In the genomic region with DNA sequence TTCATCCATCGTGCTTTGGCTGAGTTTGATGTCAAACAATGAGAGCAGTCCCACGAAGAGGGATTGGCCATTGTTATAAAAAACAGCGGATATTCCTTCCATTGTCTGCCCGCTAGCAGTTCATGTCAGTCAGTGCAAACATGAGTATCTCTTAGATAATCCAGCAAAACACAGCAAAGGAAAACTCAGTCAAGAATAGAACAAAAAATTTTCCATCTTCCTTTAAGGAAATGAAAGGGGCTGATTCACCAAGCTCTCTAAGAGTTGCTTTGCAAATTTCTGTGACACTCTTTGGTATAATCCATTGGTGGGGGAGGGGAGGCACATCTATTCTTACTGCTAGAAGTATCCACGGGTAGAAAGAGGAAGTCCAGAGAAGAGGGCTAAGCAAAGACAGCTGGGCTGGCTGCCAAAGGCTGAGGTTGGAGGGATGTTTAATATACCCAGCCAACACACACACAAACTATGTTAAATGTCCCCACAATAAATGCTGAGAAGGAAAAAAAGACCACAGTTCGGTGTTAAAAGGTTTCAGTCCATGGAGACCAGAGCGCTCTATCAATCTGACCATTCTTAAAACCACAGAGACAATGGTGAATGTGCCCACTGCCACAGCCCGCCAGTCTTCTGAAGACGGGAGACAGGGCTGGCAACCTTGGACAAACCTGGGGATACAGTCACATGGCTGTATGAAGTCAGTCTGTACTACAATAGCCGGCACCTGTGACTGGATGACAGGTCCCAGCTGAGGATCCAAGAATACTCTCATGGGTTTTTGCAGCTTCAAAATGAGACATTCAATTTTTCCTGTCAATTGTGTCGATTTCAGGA, we compare ENCODE assay signal across 8 mouse cellular contexts. TPM values are rescaled to one million over a fixed set of nuclear protein-coding genes. Genes with fewer than 3 reads are reported as not detected.
DNase-seq lines count a peak whose midpoint lies in the region; ATAC-seq and TF ChIP-seq lines count a peak whose summit lies in the region.

No protein-coding gene starts in this region.

- TF ChIP-seq POLR2A in cerebellum, adult 2 months (IDR thresholded peaks at IDR 0.05; ENCODE audit: borderline replicate concordance, insufficient read depth, low read length): no peak
- TF ChIP-seq POLR2A in heart, adult 2 months (IDR thresholded peaks at IDR 0.05; ENCODE audit: insufficient read depth, low read depth, low read length): no peak
- TF ChIP-seq POLR2A in kidney, adult 2 months (IDR thresholded peaks at IDR 0.05; ENCODE audit: low read depth, low read length): no peak

- H3K9me3 ChIP-seq in liver, embryonic 16.5 days (replicated peaks; ENCODE audit: control insufficient read depth, low read length): no peaks in the 10 kb centered on the region

- peak overlapping the region; percentile 25; the same call in 1 of the 2 replicates for H3K27ac ChIP-seq in cerebellum, adult 2 months (ENCODE audit: insufficient read depth, low read length)
- H3K27ac ChIP-seq in heart, adult 2 months: peak overlapping the region; percentile 69
- H3K27ac ChIP-seq in kidney, adult 2 months (ENCODE audit: insufficient read depth, low read depth, low read length): peak overlapping the region; percentile 94
- peak overlapping the region; percentile 52 for H3K27ac ChIP-seq in liver, embryonic 16.5 days (ENCODE audit: low read length)

- ATAC-seq in cerebellum, adult (ENCODE audit: insufficient number of reproducible peaks, low FRiP score, low TSS enrichment): no peak
- peak; percentile 48; the same call in 1 of the 2 replicates for ATAC-seq in liver, embryonic 16.5 days (ENCODE audit: low read depth)

- peaks cover 3% of the 10 kb centered on the region; the same call in 1 of the 2 replicates for H3K79me2 ChIP-seq in heart, adult 2 months (replicated peaks; ENCODE audit: control insufficient read depth, insufficient read depth, low read length)

- 41% methylated on average over 11 of the region's 11 CpGs for WGBS in cerebellum, adult 2 months
- WGBS in heart, adult 2 months: 23% methylated on average over 11 of the region's 11 CpGs
- WGBS in kidney, adult 2 months: 54% methylated on average over 11 of the region's 11 CpGs
- 35% methylated on average over 11 of the region's 11 CpGs for WGBS in liver, embryonic 16.5 days (ENCODE audit: insufficient replicate concordance)

- H3K27me3 ChIP-seq in cerebellum, adult 2 months (ENCODE audit: control insufficient read depth, insufficient read depth, low read length): no peaks in the 10 kb centered on the region
- H3K27me3 ChIP-seq in heart, adult 2 months (ENCODE audit: control insufficient read depth, insufficient read depth, low read length): no peaks in the 10 kb centered on the region
- H3K27me3 ChIP-seq in kidney, adult 2 months (replicated peaks; ENCODE audit: control insufficient read depth, insufficient read depth, low read length): no peaks in the 10 kb centered on the region
- no peaks in the 10 kb centered on the region for H3K27me3 ChIP-seq in liver, embryonic 16.5 days (ENCODE audit: control insufficient read depth, insufficient read depth, low read depth, low read length)

- no peak overlapping the region for H3K9ac ChIP-seq in heart, adult 2 months (ENCODE audit: low read depth, low read length)
- H3K9ac ChIP-seq in liver, embryonic 16.5 days (ENCODE audit: low read depth, low read length): no peak overlapping the region

- H3K4me3 ChIP-seq in cerebellum, adult 2 months (replicated peaks; ENCODE audit: insufficient read depth, low read depth, low read length): no peak overlapping the region
- H3K4me3 ChIP-seq in heart, adult 2 months: no peak overlapping the region
- no peak overlapping the region for H3K4me3 ChIP-seq in kidney, adult 2 months (ENCODE audit: insufficient read depth, low read depth, low read length)
- no peak overlapping the region for H3K4me3 ChIP-seq in liver, embryonic 16.5 days (ENCODE audit: low read depth, low read length)

- no peak for TF ChIP-seq CTCF in cerebellum, adult 2 months (IDR thresholded peaks at IDR 0.05; ENCODE audit: borderline replicate concordance, insufficient read depth, low read depth, low read length)
- TF ChIP-seq CTCF in heart, adult 2 months (IDR thresholded peaks at IDR 0.05): no peak
- TF ChIP-seq CTCF in kidney, adult 2 months (conservative IDR thresholded peaks at IDR 0.05; ENCODE audit: insufficient read depth, insufficient read length, low read depth, low read length): no peak

- no peak overlapping the region for H3K4me2 ChIP-seq in liver, embryonic 16.5 days (ENCODE audit: low read depth, low read length)

- TF ChIP-seq EP300 in heart, adult 2 months (IDR thresholded peaks at IDR 0.05; ENCODE audit: insufficient read depth, low read depth, low read length): no peak

- H3K36me3 ChIP-seq in heart, adult 2 months (ENCODE audit: control insufficient read depth, insufficient read depth, low read length): peaks cover 26% of the 10 kb centered on the region
- no peaks in the 10 kb centered on the region; the same call in 1 of the 2 replicates for H3K36me3 ChIP-seq in kidney, adult 2 months (ENCODE audit: control insufficient read depth, insufficient read depth, low read length)
- H3K36me3 ChIP-seq in liver, embryonic 16.5 days (ENCODE audit: control insufficient read depth, insufficient read depth): peaks cover 5% of the 10 kb centered on the region; the same call in 1 of the 2 replicates

- peaks cover 51% of the 10 kb centered on the region for H3K4me1 ChIP-seq in cerebellum, adult 2 months (ENCODE audit: control insufficient read depth, insufficient read depth, low read length)
- peaks cover 30% of the 10 kb centered on the region for H3K4me1 ChIP-seq in heart, adult 2 months (ENCODE audit: control insufficient read depth, insufficient read depth, low read length)
- H3K4me1 ChIP-seq in kidney, adult 2 months (ENCODE audit: control insufficient read depth, insufficient read depth, low read length): peaks cover 65% of the 10 kb centered on the region
- peaks cover 33% of the 10 kb centered on the region for H3K4me1 ChIP-seq in liver, embryonic 16.5 days (ENCODE audit: control insufficient read depth, low read depth, low read length)

- DNase-seq in cerebellum, adult 2 months: peak; percentile 18 to 21
- DNase-seq in NIH3T3 (ENCODE audit: low read depth): peak; percentile 89
- peak; percentile 70 to 85 for DNase-seq in heart, adult 2 months
- peak; percentile 90 for DNase-seq in kidney, adult 2 months
- peak; percentile 63 to 74 for DNase-seq in spleen, adult 18-20 months
- DNase-seq in retina, postnatal 1 day: no peak

- intact Hi-C loops in heart, adult 2 months (cut with DNase I): loop anchor here (2.0 kb wide), 1 partner anchor 14 kb away; no protein-coding TSS in a partner anchor

RNA-seq across cellular contexts. Expression of gene Sh3bp5, which starts 12.7 kb away (rescaled TPM):
- polyA plus RNA-seq in cerebellum, adult 2 months (2012; rRNA removed): 72.9 and 77.1 TPM in 2 replicates
- total RNA-seq in heart, adult 2 months (2021): 10 to 100 TPM; 51.0 to 58.3 TPM
- 27.0 and 37.1 TPM in 2 replicates for polyA plus RNA-seq in heart, adult 2 months (2012; rRNA removed)
- polyA plus RNA-seq in kidney, adult 2 months (2012; rRNA removed): 33.4 and 43.4 TPM in 2 replicates
- 19.3 and 22.1 TPM in 2 replicates for polyA plus RNA-seq in liver, embryonic 16.5 days (2015; fragmentation: Nextera tagmentation; extraction: Ambion mirVana)

Comparison
In these comparisons a context has a peak if more than half of its experiments do, and no peak if none do; other contexts are left out.
1. H3K27ac ChIP-seq: peak in every context shown above with its lines; median percentile 94 in kidney, adult 2 months; 69 in heart, adult 2 months; 52 in liver, embryonic 16.5 days; 25 in cerebellum, adult 2 months.